Mouse (Mus musculus) ES-E14 (cell line): Measurements from ENCODE around the gene Lmo1. TPM values are rescaled to one million over a fixed set of nuclear protein-coding genes. Genes with fewer than 3 reads are reported as not detected.
A peak's percentile ranks its signal among the peaks of the same experiment; 100 is the strongest.

Source experiments
- DNase-seq: peaks from one replicate; pipeline ENCODE4 v3.0.0-alpha.2; 2013; ENCODE audit warnings: low read depth, low spot score
- H3K27ac ChIP-seq: 2 replicates; pipeline ENCODE4 v1.5.1; 2012; ENCODE audit warnings: low read depth, mild to moderate bottlenecking, low read length, moderate library complexity, mixed read lengths; ENCODE audit not compliant: poor library complexity, insufficient read depth, severe bottlenecking
- H3K36me3 ChIP-seq: 2 replicates; pipeline ENCODE4 v1.6.1; 2012; ENCODE audit warnings: mild to moderate bottlenecking, low read length, moderate library complexity, mixed read lengths; ENCODE audit not compliant: control insufficient read depth, poor library complexity, insufficient read depth, severe bottlenecking
- H3K4me1 ChIP-seq, 2 experiments: fragments of 150-350 bp in 1 of 2; sonication (generic) in 1 of 2; 2 replicates each; pipeline ENCODE4 v1.6.1; 2012; ENCODE audit warnings: low read length in 2 of 2, mild to moderate bottlenecking in 1 of 2, mixed read lengths in 1 of 2; ENCODE audit not compliant: control insufficient read depth in 2 of 2, insufficient read depth in 2 of 2, poor library complexity in 1 of 2
- H3K4me3 ChIP-seq, 2 experiments: fragments of 150-350 bp in 1 of 2; sonication (generic) in 1 of 2; 2 replicates each; pipeline ENCODE4 v1.5.1; 2012; ENCODE audit warnings: low read length in 2 of 2, low read depth in 1 of 2, mild to moderate bottlenecking in 1 of 2, mixed read lengths in 1 of 2; ENCODE audit not compliant: insufficient read depth in 1 of 2, poor library complexity in 1 of 2, severe bottlenecking in 1 of 2
- H3K9ac ChIP-seq: 2 replicates; pipeline ENCODE4 v1.6.1; 2012; ENCODE audit warnings: low read depth, mild to moderate bottlenecking, low read length, mixed read lengths; ENCODE audit not compliant: poor library complexity, insufficient read depth, severe bottlenecking
- H3K9me3 ChIP-seq: fragments of 150-350 bp; sonication (generic); 2 replicates; pipeline ENCODE4 v1.6.1; 2012; ENCODE audit warnings: low read depth, mild to moderate bottlenecking, low read length; ENCODE audit not compliant: control insufficient read depth, insufficient read depth
- CHD2 ChIP-seq: IDR thresholded peaks from 2 replicates; pipeline ENCODE4 v1.6.1; 2014; ENCODE audit warnings: mild to moderate bottlenecking, low read depth, low read length, inconsistent platforms
- HCFC1 ChIP-seq: IDR thresholded peaks from 2 replicates; pipeline ENCODE4 v1.6.1; 2012; ENCODE audit warnings: low read length, inconsistent platforms, borderline replicate concordance; ENCODE audit not compliant: insufficient read depth
- MAFK ChIP-seq: IDR thresholded peaks from 2 replicates; pipeline ENCODE4 v1.6.1; 2014; ENCODE audit warnings: mild to moderate bottlenecking, low read depth, low read length, inconsistent platforms; ENCODE audit not compliant: insufficient read depth
- ZC3H11A ChIP-seq: IDR thresholded peaks from 2 replicates; pipeline ENCODE4 v1.6.1; 2012; ENCODE audit warnings: low read depth, mild to moderate bottlenecking, inconsistent platforms, low read length, borderline replicate concordance
- ZNF384 ChIP-seq: IDR thresholded peaks from 2 replicates; pipeline ENCODE4 v1.6.1; 2012; ENCODE audit warnings: low read depth, low read length, inconsistent platforms
- in situ Hi-C, 2 experiments: fragments of 600-800 bp; cut with MboI; formaldehyde crosslinking; loops; one replicate each; pipeline ENCODE4 v1.15.1; 2025; ENCODE audit warnings: low sequenced_read_pairs in 2 of 2, inconsistent platforms in 1 of 2; ENCODE audit not compliant: unreplicated experiment in 2 of 2
- total RNA-seq: library from RNA; depleted of rRNA; stranded (reverse); fragments of 300-350 nt; gene quantifications from 2 replicates; pipeline ENCODE4 v1.2.3, GENCODE M21; 2012; rRNA removed

Gene Lmo1
- 1.3 and 1.6 TPM in 2 replicates for total RNA-seq

- H3K9me3 ChIP-seq, result no peaks in the 10 kb centered on the region
- peak within 1 kb of the TSS; percentile 41 for H3K9ac ChIP-seq
- DNase-seq, result no peak
- in situ Hi-C loops, result no loop called here
- no peaks in the 10 kb centered on the region for H3K36me3 ChIP-seq
- H3K4me3 ChIP-seq, result peak within 1 kb of the TSS; percentile 65 to 80
- no peak within 1 kb of the TSS for H3K27ac ChIP-seq
- no peak for TF ChIP-seq MAFK
- no peak for TF ChIP-seq HCFC1
- TF ChIP-seq CHD2, result no peak
- no peak for TF ChIP-seq ZNF384
- TF ChIP-seq ZC3H11A, result no peak
- H3K4me1 ChIP-seq, result peaks cover 0 to 4% of the 10 kb centered on the region in 2 experiments; a peak in 1 of 4 replicates
Measured at GRCm38 (mm10) chr7:109174949-109175669, at the start of gene Lmo1. Gene Lmo1 (minus strand): TSS chr7:109175207.

- in situ Hi-C loops, result no loop called here
- H3K4me1 ChIP-seq, result no peaks in the 10 kb centered on the region
- H3K9me3 ChIP-seq, result no peaks in the 10 kb centered on the region
- no peak for DNase-seq
- no peak overlapping the region for H3K9ac ChIP-seq
- no peak overlapping the region for H3K27ac ChIP-seq
- H3K36me3 ChIP-seq, result no peaks in the 10 kb centered on the region
- TF ChIP-seq ZC3H11A, result no peak
- no peak for TF ChIP-seq MAFK
- no peak for TF ChIP-seq ZNF384
- no peak for TF ChIP-seq CHD2
- no peak for TF ChIP-seq HCFC1
- H3K4me3 ChIP-seq, result peak overlapping the region in 1 of 2 experiments; percentile 14; a peak in 1 of 4 replicates
Measured at GRCm38 (mm10) chr7:109221716-109222110, 46.7 kb upstream of the Lmo1 start.

GRCm38 (mm10) chr7:109220766-109221715 is 46.0 kb upstream of the Lmo1 start:
- peak overlapping the region; percentile 14 to 26; a peak in 2 of 4 replicates for H3K4me3 ChIP-seq
- H3K36me3 ChIP-seq, result no peaks in the 10 kb centered on the region
- no peak overlapping the region for H3K27ac ChIP-seq
- H3K4me1 ChIP-seq, result no peaks in the 10 kb centered on the region
- TF ChIP-seq ZC3H11A, result no peak
- peak; percentile 45; the same call in 1 of the 2 replicates for TF ChIP-seq ZNF384
- no peak for TF ChIP-seq CHD2
- no peaks in the 10 kb centered on the region for H3K9me3 ChIP-seq
- DNase-seq, result no peak
- in situ Hi-C loops, result no loop called here
- H3K9ac ChIP-seq, result 0 out of 2 replicates have a peak overlapping the region, but pooled peaks have one; percentile 26

- H3K36me3 ChIP-seq, result no peaks in the 10 kb centered on the region
- no peaks in the 10 kb centered on the region for H3K9me3 ChIP-seq
- no peak overlapping the region for H3K27ac ChIP-seq
- H3K9ac ChIP-seq, result no peak overlapping the region
- TF ChIP-seq HCFC1 (no peak), MAFK (no peak), ZNF384 (no peak), ZC3H11A (no peak), CHD2 (no peak)
- H3K4me3 ChIP-seq, result no peak overlapping the region
- in situ Hi-C loops, result no loop called here
- no peaks in the 10 kb centered on the region for H3K4me1 ChIP-seq
- no peak for DNase-seq
Measured at GRCm38 (mm10) chr7:109220026-109220425, 45.0 kb upstream of the Lmo1 start.
